Mouse (Mus musculus): ENCODE measurements around the gene Arid5a. TPM values are rescaled to one million over a fixed set of nuclear protein-coding genes. Genes with fewer than 3 reads are reported as not detected.

The Arid5a gene
- polyA plus RNA-seq, 1 experiment: 12.7 TPM

DNA sequence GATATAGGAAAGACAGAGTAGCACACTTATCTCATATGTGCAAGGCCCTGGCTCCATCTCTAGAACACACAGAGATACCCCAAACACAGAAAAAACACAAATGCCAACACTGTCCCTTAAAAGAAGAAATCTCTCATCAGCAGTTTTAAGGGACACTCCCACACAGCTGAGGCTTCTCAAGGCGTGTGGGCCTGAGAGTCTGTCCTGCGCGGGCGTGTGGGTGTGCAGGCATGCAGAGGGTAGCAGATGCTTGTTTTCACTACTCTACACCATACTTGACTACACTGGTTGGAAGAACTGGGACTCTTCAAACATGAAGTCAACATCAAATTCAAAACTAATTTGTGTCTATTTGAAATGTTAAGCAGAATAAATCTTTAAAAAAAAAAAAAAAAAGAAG, 44.8 kb downstream of the Arid5a start:
- H3K27ac ChIP-seq (ENCODE audit: insufficient read depth, low read depth, low read length): no peak overlapping the region
- H3K4me1 ChIP-seq (ENCODE audit: control insufficient read depth, insufficient read depth, low read length): no peaks in the 10 kb centered on the region; the same call in 1 of the 2 replicates
- TF ChIP-seq CTCF (IDR thresholded peaks at IDR 0.05; ENCODE audit: low read depth, low read length) (no peak), POLR2A (IDR thresholded peaks at IDR 0.05; ENCODE audit: borderline replicate concordance, low read depth, low read length) (no peak)
- no peak overlapping the region for H3K4me3 ChIP-seq (ENCODE audit: insufficient read depth, low read length)

DNA sequence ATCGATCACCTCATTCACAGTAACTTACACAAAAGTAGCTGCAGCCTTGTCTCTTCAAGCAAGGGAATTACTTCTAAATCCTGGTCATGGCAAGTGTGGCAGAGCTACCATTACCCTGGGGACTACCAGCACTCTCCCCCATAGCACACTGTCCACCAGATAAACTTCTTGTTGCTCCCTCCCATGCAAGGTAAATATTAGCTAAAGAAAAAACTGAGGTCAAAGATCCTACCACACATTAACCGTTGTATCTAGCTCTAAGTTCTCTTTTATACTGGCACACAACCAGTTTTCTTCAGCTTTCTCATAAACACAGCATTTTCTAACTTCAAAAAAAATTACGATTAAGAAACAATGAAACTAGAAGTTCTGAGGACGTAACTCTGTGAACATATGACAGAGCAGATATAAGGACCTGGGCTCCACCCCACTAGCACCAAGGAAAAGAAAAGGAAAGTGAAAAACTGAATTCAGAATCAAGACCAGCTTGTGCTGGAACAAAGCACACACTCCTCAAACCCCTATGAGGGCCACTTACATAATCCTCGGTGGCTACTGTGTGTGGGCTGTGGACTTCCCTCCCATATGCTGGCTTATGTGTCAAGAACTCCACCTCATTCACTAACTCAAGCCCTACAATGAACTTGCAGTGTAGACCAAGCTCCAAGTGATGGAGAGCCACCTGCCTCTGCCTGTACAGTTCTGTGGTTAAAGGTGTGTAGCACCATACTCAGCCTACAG, 49.6 kb downstream of the Arid5a start:
- Histone ChIP-seq H3K4me1 (ENCODE audit: control insufficient read depth, insufficient read depth, low read length) (no peaks in the 10 kb centered on the region; the same call in 1 of the 2 replicates), H3K4me3 (ENCODE audit: insufficient read depth, low read length) (no peak overlapping the region), H3K27ac (ENCODE audit: insufficient read depth, low read depth, low read length) (no peak overlapping the region)
- TF ChIP-seq POLR2A (IDR thresholded peaks at IDR 0.05; ENCODE audit: borderline replicate concordance, low read depth, low read length): no peak
- TF ChIP-seq CTCF (IDR thresholded peaks at IDR 0.05; ENCODE audit: low read depth, low read length): no peak

DNA sequence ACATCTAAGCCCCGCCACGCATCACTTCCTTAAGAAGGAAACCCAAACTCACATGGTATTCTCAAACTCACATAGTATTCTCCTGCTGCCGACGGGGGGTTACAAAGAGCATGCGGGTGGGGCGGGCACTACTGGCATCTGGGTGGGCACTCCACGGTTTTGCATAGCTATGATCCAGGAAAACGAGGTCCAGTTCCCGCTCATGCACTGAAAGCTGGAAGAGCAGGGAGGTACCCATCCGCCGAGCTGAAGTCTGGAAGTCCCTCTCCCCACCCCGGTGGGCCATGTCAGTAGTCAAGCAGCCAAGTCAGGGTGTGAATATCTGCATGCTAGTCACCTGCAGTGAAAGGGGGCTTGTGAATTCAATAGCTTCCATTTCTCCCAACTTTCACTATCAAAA, 60.2 kb downstream of the Arid5a start:
- Histone ChIP-seq H3K4me3 (ENCODE audit: insufficient read depth, low read length) (peak overlapping the region; percentile 66), H3K4me1 (ENCODE audit: control insufficient read depth, insufficient read depth, low read length) (peaks cover 11% of the 10 kb centered on the region), H3K27ac (ENCODE audit: insufficient read depth, low read depth, low read length) (no peak overlapping the region)
- no peak for TF ChIP-seq POLR2A (IDR thresholded peaks at IDR 0.05; ENCODE audit: borderline replicate concordance, low read depth, low read length)
- TF ChIP-seq CTCF (IDR thresholded peaks at IDR 0.05; ENCODE audit: low read depth, low read length): no peak

DNA sequence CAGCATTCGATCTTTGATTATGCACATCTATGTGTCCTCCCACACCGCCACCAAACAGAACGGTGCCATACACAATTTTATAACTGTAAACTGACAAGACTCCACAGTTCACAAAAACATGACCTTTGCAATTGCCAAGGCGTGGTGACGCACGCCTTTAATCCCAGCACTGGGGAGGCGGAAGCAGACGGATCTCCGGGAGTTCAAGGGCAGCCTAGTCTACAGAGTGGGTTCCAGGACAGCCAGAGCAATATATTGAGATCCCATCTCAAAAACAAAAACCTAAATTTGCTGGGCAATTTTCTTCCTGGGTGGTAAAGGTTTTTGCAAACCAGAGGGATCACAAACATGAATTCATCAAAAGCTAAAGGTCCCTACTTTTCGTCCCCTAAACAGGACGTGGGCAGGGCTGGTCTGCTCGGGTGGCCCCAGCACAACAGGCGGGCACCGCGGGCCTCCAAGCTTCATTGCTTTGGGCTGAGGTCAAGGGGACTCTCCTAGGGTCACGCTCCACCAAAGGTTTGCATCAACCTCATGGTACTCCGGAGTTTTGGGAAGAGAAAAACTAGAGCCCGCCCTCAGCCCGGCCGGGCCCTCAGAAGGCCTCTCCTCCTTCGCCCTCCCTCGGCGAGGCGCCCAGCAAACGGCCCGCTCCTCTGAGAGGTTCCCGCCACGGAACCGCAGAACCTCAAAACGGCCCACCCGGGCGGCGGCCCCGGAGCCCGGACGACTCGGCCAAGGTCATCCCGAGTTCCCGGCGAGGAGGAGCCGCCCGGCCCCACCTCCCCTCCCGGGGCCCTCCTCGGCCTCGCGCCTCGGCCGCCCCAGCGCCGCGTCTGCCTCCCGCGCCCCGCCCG, 60.8 kb downstream of the Arid5a start:
- peak overlapping the region; percentile 43; the same call in 1 of the 2 replicates for H3K27ac ChIP-seq (ENCODE audit: insufficient read depth, low read depth, low read length)
- TF ChIP-seq CTCF (IDR thresholded peaks at IDR 0.05; ENCODE audit: low read depth, low read length) (no peak), POLR2A (IDR thresholded peaks at IDR 0.05; ENCODE audit: borderline replicate concordance, low read depth, low read length) (no peak)

DNA sequence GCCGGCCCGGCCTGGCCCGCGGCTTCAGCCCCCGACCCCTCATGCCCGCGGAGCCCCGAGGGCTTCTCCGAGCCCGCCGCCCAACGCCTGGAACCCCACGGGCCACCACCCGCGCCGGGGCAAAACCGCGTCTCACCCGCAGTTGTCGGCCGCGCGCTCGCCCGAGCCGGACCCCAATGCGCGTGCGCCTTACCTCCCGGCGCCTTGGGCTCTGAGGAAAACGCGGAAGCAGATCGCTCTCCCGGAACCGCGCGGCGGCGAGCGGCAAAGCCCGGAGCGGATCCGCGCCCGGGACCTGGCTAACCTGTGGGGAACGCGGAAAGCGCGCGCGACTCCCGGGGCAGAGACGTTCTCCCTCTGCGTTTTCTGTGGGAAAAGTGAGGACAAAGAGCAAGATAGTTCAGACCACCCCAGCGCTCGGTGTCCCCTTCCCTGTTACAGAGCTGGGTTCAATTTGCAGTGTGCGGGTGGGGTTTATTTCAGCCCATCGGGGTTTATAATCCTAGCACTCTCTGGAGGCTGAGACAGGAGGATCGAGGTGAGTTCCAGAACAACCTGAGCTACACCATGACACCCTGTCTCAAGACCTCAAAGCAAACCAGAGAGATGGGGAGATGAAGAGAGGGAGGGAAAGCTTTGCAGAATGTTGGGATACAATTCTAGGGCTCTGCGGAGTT, 61.6 kb downstream of the Arid5a start, which contains the start of gene Kansl3:
TSS of gene Kansl3 (minus strand) at position 213 of the 677 bp plus-strand sequence.
- H3K4me3 ChIP-seq (ENCODE audit: insufficient read depth, low read length): peak within 1 kb of the TSS; percentile 66
- H3K27ac ChIP-seq (ENCODE audit: insufficient read depth, low read depth, low read length): peak within 1 kb of the TSS; percentile 43; the same call in 1 of the 2 replicates
- H3K4me1 ChIP-seq (ENCODE audit: control insufficient read depth, insufficient read depth, low read length): peaks cover 12% of the 10 kb centered on the region
- no peak for TF ChIP-seq CTCF (IDR thresholded peaks at IDR 0.05; ENCODE audit: low read depth, low read length)
- TF ChIP-seq POLR2A (IDR thresholded peaks at IDR 0.05; ENCODE audit: borderline replicate concordance, low read depth, low read length): no peak

More for the DNA sequence above, 60.8 kb downstream of the Arid5a start:
- Histone ChIP-seq H3K4me1 (ENCODE audit: control insufficient read depth, insufficient read depth, low read length) (peaks cover 11% of the 10 kb centered on the region), H3K4me3 (ENCODE audit: insufficient read depth, low read length) (peak overlapping the region; percentile 66)

DNA sequence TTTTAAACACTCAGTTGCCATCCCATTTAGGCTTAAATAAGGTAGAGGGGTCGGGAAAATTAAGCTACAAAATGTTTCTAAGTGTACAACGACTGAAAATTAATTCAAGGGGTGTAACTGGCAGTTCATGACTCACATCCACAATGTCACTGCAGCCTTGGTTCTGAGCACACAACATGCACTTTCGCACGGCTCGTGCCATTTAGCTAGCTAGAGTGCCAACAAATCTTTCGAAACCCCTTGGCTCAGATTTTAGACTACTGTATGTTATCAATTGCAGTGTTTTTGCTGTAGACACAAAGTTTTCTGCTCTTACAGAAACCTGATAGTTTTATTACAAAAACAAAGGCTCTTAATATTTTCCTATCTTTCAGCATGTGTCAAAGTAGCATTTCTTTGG, 63.4 kb downstream of the Arid5a start:
- TF ChIP-seq CTCF (IDR thresholded peaks at IDR 0.05; ENCODE audit: low read depth, low read length): no peak
- no peak for TF ChIP-seq POLR2A (IDR thresholded peaks at IDR 0.05; ENCODE audit: borderline replicate concordance, low read depth, low read length)
- Histone ChIP-seq H3K4me3 (ENCODE audit: insufficient read depth, low read length) (no peak overlapping the region), H3K27ac (ENCODE audit: insufficient read depth, low read depth, low read length) (no peak overlapping the region), H3K4me1 (ENCODE audit: control insufficient read depth, insufficient read depth, low read length) (peaks cover 13% of the 10 kb centered on the region)

DNA sequence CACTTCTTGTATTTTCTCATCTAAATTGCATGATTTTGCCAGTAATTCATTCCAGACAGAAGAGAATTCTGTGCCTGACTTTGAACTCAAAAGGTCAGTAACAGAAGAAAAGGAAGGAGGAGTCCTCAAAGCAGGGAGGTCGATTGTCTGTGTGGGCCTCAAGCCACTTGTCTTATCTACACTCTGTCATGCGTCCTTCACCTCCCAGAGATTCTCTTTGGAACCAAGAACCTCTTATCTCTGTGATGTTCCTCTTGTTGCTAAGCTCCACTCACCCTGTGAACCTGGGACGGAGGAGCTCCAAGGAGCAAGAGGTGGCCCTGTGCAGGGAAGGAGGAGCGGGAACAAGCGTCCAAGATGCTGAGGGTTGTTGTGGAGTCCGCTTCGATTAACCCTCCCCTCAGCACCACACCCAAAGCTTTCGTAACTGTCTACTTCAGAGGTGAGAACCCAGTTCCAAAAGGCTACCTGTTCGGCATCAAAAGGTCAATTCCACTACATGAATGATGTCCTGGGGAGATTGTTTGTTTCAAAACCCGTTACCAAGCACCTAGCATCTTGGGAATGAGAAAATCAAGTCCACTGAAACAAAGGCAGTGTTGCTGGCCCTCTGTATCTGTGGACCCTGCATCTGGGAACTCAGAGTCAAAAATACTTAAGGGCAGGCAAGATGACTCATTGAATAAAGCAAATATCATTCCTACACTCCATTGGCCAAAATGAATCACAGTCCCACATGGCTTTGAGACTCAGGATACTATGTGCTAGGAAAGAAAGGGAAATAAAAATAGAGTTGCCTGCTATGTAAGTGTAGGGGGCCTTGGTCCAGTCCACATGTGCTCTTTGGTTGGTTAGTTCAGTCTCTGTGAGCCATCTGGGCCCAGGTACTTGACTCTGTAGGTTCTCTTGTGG, 64.7 kb downstream of the Arid5a start, which contains the start of gene Fer1l5:
TSS of gene Fer1l5 (plus strand) at position 358 of the 912 bp plus-strand sequence.
- H3K4me3 ChIP-seq (ENCODE audit: insufficient read depth, low read length): no peak within 1 kb of the TSS

More for the DNA sequence above, 64.7 kb downstream of the Arid5a start, which contains the start of gene Fer1l5:
- Histone ChIP-seq H3K4me1 (ENCODE audit: control insufficient read depth, insufficient read depth, low read length) (peaks cover 11% of the 10 kb centered on the region), H3K27ac (ENCODE audit: insufficient read depth, low read depth, low read length) (no peak within 1 kb of the TSS)
- TF ChIP-seq POLR2A (IDR thresholded peaks at IDR 0.05; ENCODE audit: borderline replicate concordance, low read depth, low read length) (no peak), CTCF (IDR thresholded peaks at IDR 0.05; ENCODE audit: low read depth, low read length) (no peak)

Other genes with a start within 250 kb of the Arid5a start
- gene Hs6st1, start 239.3 kb upstream of the Arid5a start, polyA plus RNA-seq (2012; ENCODE audit: insufficient read depth, insufficient read length, missing spikeins): 22.2 and 23.4 TPM in 2 replicates
- gene Uggt1, start 63.0 kb upstream of the Arid5a start, polyA plus RNA-seq (2012; ENCODE audit: insufficient read depth, insufficient read length, missing spikeins): 38.3 and 43.1 TPM in 2 replicates
- gene Neurl3, start 33.1 kb upstream of the Arid5a start, polyA plus RNA-seq (2012; ENCODE audit: insufficient read depth, insufficient read length, missing spikeins): 168 and 181 TPM in 2 replicates
- 23.1 and 27.1 TPM in 2 replicates for gene Kansl3, start 61.4 kb downstream of the Arid5a start, polyA plus RNA-seq (2012; ENCODE audit: insufficient read depth, insufficient read length, missing spikeins)
- gene Fer1l5, start 64.6 kb downstream of the Arid5a start, polyA plus RNA-seq (2012; ENCODE audit: insufficient read depth, insufficient read length, missing spikeins): not detected in 2 replicates
- gene Lman2l, start 137.5 kb downstream of the Arid5a start, polyA plus RNA-seq (2012; ENCODE audit: insufficient read depth, insufficient read length, missing spikeins): 38.9 and 40.8 TPM in 2 replicates
- gene Cnnm4, start 163.9 kb downstream of the Arid5a start, polyA plus RNA-seq (2012; ENCODE audit: insufficient read depth, insufficient read length, missing spikeins): 7.3 and 8.5 TPM in 2 replicates
- 19.9 and 22.9 TPM in 2 replicates for gene Cnnm3, start 204.1 kb downstream of the Arid5a start, polyA plus RNA-seq (2012; ENCODE audit: insufficient read depth, insufficient read length, missing spikeins)
- gene Ankrd23, start 229.2 kb downstream of the Arid5a start, polyA plus RNA-seq (2012; ENCODE audit: insufficient read depth, insufficient read length, missing spikeins): 5.5 and 7.6 TPM in 2 replicates
- gene Gm42417, start 231.7 kb downstream of the Arid5a start, polyA plus RNA-seq (2012; ENCODE audit: insufficient read depth, insufficient read length, missing spikeins): 1.5 and 3.5 TPM in 2 replicates
- gene Ankrd39, start 239.7 kb downstream of the Arid5a start, polyA plus RNA-seq (2012; ENCODE audit: insufficient read depth, insufficient read length, missing spikeins): 6.2 and 6.8 TPM in 2 replicates